Mouse (Mus musculus): ENCODE measurements around the gene Arhgef1. TPM values are rescaled to one million over a fixed set of nuclear protein-coding genes. Genes with fewer than 3 reads are reported as not detected.

The Arhgef1 gene
- polyA plus RNA-seq, 1 experiment, result 39.6 TPM

- H3K27ac ChIP-seq (ENCODE audit: control insufficient read depth, insufficient read depth, low read depth, low read length), result peak within 1 kb of the TSS; percentile 98
- peaks cover 3% of the 10 kb centered on the region; the same call in 1 of the 2 replicates for H3K36me3 ChIP-seq (ENCODE audit: control insufficient read depth, insufficient read depth, low read length)
- H3K27me3 ChIP-seq (ENCODE audit: control insufficient read depth, insufficient read depth, low read length), result no peaks in the 10 kb centered on the region
- TF ChIP-seq CTCF (IDR thresholded peaks at IDR 0.05; ENCODE audit: control insufficient read depth, insufficient read depth, insufficient replicate concordance, low read depth, low read length) (no peak), POLR2A (IDR thresholded peaks at IDR 0.05; ENCODE audit: control insufficient read depth, low read depth, low read length) (peak; percentile 88)
- peak within 1 kb of the TSS; percentile 90 for H3K4me3 ChIP-seq (ENCODE audit: control insufficient read depth, low read depth, low read length)
- H3K4me1 ChIP-seq (ENCODE audit: control insufficient read depth, insufficient read depth, low read length), result peaks cover 9% of the 10 kb centered on the region
These were observed 18.6 kb upstream of the Arhgef1 start, which contains the start of gene Rps19 for GRCm38 (mm10) chr7:24883896-24884692. TSS of gene Rps19 (plus strand) at chr7:24884371.

- Histone ChIP-seq H3K4me3 (ENCODE audit: control insufficient read depth, low read depth, low read length) (peak overlapping the region; percentile 90), H3K27me3 (ENCODE audit: control insufficient read depth, insufficient read depth, low read length) (no peaks in the 10 kb centered on the region), H3K36me3 (ENCODE audit: control insufficient read depth, insufficient read depth, low read length) (peaks cover 3% of the 10 kb centered on the region; the same call in 1 of the 2 replicates), H3K4me1 (ENCODE audit: control insufficient read depth, insufficient read depth, low read length) (peaks cover 9% of the 10 kb centered on the region), H3K27ac (ENCODE audit: control insufficient read depth, insufficient read depth, low read depth, low read length) (peak overlapping the region; percentile 98)
- TF ChIP-seq POLR2A (IDR thresholded peaks at IDR 0.05; ENCODE audit: control insufficient read depth, low read depth, low read length), result no peak; the same call in 1 of the 2 replicates
- no peak for TF ChIP-seq CTCF (IDR thresholded peaks at IDR 0.05; ENCODE audit: control insufficient read depth, insufficient read depth, insufficient replicate concordance, low read depth, low read length)
These were observed 17.9 kb upstream of the Arhgef1 start for GRCm38 (mm10) chr7:24884693-24885291.

GRCm38 (mm10) chr7:24885468-24886307 lies 17.0 kb upstream of the Arhgef1 start:
- Histone ChIP-seq H3K4me3 (ENCODE audit: control insufficient read depth, low read depth, low read length) (peak overlapping the region; percentile 90; the same call in 1 of the 2 replicates), H3K27ac (ENCODE audit: control insufficient read depth, insufficient read depth, low read depth, low read length) (no peak overlapping the region), H3K27me3 (ENCODE audit: control insufficient read depth, insufficient read depth, low read length) (no peaks in the 10 kb centered on the region), H3K36me3 (ENCODE audit: control insufficient read depth, insufficient read depth, low read length) (peaks cover 3% of the 10 kb centered on the region; the same call in 1 of the 2 replicates), H3K4me1 (ENCODE audit: control insufficient read depth, insufficient read depth, low read length) (peaks cover 9% of the 10 kb centered on the region)
- no peak for TF ChIP-seq CTCF (IDR thresholded peaks at IDR 0.05; ENCODE audit: control insufficient read depth, insufficient read depth, insufficient replicate concordance, low read depth, low read length)
- peak; percentile 9; the same call in 1 of the 2 replicates for TF ChIP-seq POLR2A (IDR thresholded peaks at IDR 0.05; ENCODE audit: control insufficient read depth, low read depth, low read length)

GRCm38 (mm10) chr7:24886308-24886633 lies 16.4 kb upstream of the Arhgef1 start:
- H3K4me3 ChIP-seq (ENCODE audit: control insufficient read depth, low read depth, low read length), result no peak overlapping the region
- H3K36me3 ChIP-seq (ENCODE audit: control insufficient read depth, insufficient read depth, low read length), result peaks cover 3% of the 10 kb centered on the region; the same call in 1 of the 2 replicates
- no peaks in the 10 kb centered on the region for H3K27me3 ChIP-seq (ENCODE audit: control insufficient read depth, insufficient read depth, low read length)
- H3K27ac ChIP-seq (ENCODE audit: control insufficient read depth, insufficient read depth, low read depth, low read length), result no peak overlapping the region
- no peak for TF ChIP-seq POLR2A (IDR thresholded peaks at IDR 0.05; ENCODE audit: control insufficient read depth, low read depth, low read length)
- no peak for TF ChIP-seq CTCF (IDR thresholded peaks at IDR 0.05; ENCODE audit: control insufficient read depth, insufficient read depth, insufficient replicate concordance, low read depth, low read length)
- H3K4me1 ChIP-seq (ENCODE audit: control insufficient read depth, insufficient read depth, low read length), result peaks cover 9% of the 10 kb centered on the region

- Histone ChIP-seq H3K36me3 (ENCODE audit: control insufficient read depth, insufficient read depth, low read length) (peaks cover 3% of the 10 kb centered on the region; the same call in 1 of the 2 replicates), H3K4me3 (ENCODE audit: control insufficient read depth, low read depth, low read length) (no peak overlapping the region), H3K4me1 (ENCODE audit: control insufficient read depth, insufficient read depth, low read length) (peaks cover 9% of the 10 kb centered on the region), H3K27me3 (ENCODE audit: control insufficient read depth, insufficient read depth, low read length) (no peaks in the 10 kb centered on the region), H3K27ac (ENCODE audit: control insufficient read depth, insufficient read depth, low read depth, low read length) (no peak overlapping the region)
- TF ChIP-seq POLR2A (IDR thresholded peaks at IDR 0.05; ENCODE audit: control insufficient read depth, low read depth, low read length) (no peak), CTCF (IDR thresholded peaks at IDR 0.05; ENCODE audit: control insufficient read depth, insufficient read depth, insufficient replicate concordance, low read depth, low read length) (no peak)
These were observed 15.6 kb upstream of the Arhgef1 start for GRCm38 (mm10) chr7:24887096-24887495.

GRCm38 (mm10) chr7:24889431-24890220 lies 13.1 kb upstream of the Arhgef1 start:
- TF ChIP-seq CTCF (IDR thresholded peaks at IDR 0.05; ENCODE audit: control insufficient read depth, insufficient read depth, insufficient replicate concordance, low read depth, low read length) (no peak), POLR2A (IDR thresholded peaks at IDR 0.05; ENCODE audit: control insufficient read depth, low read depth, low read length) (no peak)
- Histone ChIP-seq H3K4me3 (ENCODE audit: control insufficient read depth, low read depth, low read length) (no peak overlapping the region), H3K4me1 (ENCODE audit: control insufficient read depth, insufficient read depth, low read length) (peaks cover 9% of the 10 kb centered on the region), H3K27ac (ENCODE audit: control insufficient read depth, insufficient read depth, low read depth, low read length) (no peak overlapping the region), H3K36me3 (ENCODE audit: control insufficient read depth, insufficient read depth, low read length) (peaks cover 3% of the 10 kb centered on the region; the same call in 1 of the 2 replicates), H3K27me3 (ENCODE audit: control insufficient read depth, insufficient read depth, low read length) (no peaks in the 10 kb centered on the region)

Measured in testis, adult 2 months (tissue).